Mouse (Mus musculus) CH12.LX (cell line): ENCODE data around the gene Cped1. TPM values are rescaled to one million over a fixed set of nuclear protein-coding genes. Genes with fewer than 3 reads are reported as not detected.
A peak's percentile ranks its signal among the peaks of the same experiment; 100 is the strongest.

Experiments used
- DNase-seq: peaks from one replicate; pipeline ENCODE4 v3.0.0-alpha.2; 2013; ENCODE audit errors: extremely low read depth
- H3K27ac ChIP-seq: 2 replicates; pipeline ENCODE4 v1.5.1; 2012; ENCODE audit warnings: low read depth, mild to moderate bottlenecking, control low read depth, moderate library complexity; ENCODE audit not compliant: insufficient read depth
- H3K27me3 ChIP-seq: replicated peaks from 2 replicates; pipeline ENCODE3; 2012; ENCODE audit warnings: inconsistent platforms
- H3K36me3 ChIP-seq, 2 experiments: replicated peaks in 1 of 2; 2 replicates each; pipeline versions ENCODE3 to v1.6.1; 2012; ENCODE audit warnings: inconsistent platforms in 1 of 2, low read length in 1 of 2, mild to moderate bottlenecking in 1 of 2, mixed read lengths in 1 of 2, moderate library complexity in 1 of 2; ENCODE audit not compliant: control insufficient read depth in 1 of 2, insufficient read depth in 1 of 2
- H3K4me1 ChIP-seq, 2 experiments: 2 replicates each; pipeline ENCODE4 v1.6.1; 2012; ENCODE audit warnings: inconsistent platforms in 1 of 2, moderate library complexity in 1 of 2; ENCODE audit not compliant: insufficient read depth in 2 of 2, control insufficient read depth in 1 of 2
- H3K4me2 ChIP-seq: 2 replicates; pipeline ENCODE4 v1.6.1; 2012; ENCODE audit warnings: low read depth, mild to moderate bottlenecking, control low read depth; ENCODE audit not compliant: poor library complexity, insufficient read depth, severe bottlenecking
- H3K4me3 ChIP-seq, 3 experiments: fragments of 150-350 bp in 1 of 3; sonication (generic) in 1 of 3; replicated peaks in 1 of 3; 2 replicates each; pipeline versions ENCODE3 to v1.5.1; 2011 to 2012; ENCODE audit warnings: low read depth in 2 of 3, low read length in 2 of 3, mild to moderate bottlenecking in 2 of 3, moderate library complexity in 2 of 3, control low read depth in 1 of 3, improper control_type of control experiment in 1 of 3, inconsistent platforms in 1 of 3, mixed read lengths in 1 of 3; ENCODE audit not compliant: poor library complexity in 1 of 3
- H3K79me2 ChIP-seq: replicated peaks from 2 replicates; pipeline ENCODE4 v1.6.1; 2012; ENCODE audit warnings: mild to moderate bottlenecking, moderate library complexity; ENCODE audit not compliant: control insufficient read depth, poor library complexity, insufficient read depth, severe bottlenecking; ENCODE audit errors: extremely low read depth
- H3K9ac ChIP-seq: 2 replicates; pipeline ENCODE4 v1.6.1; 2012; ENCODE audit warnings: low read depth, mild to moderate bottlenecking, control low read depth, moderate library complexity; ENCODE audit not compliant: insufficient read depth
- H3K9me3 ChIP-seq: replicated peaks from 2 replicates; pipeline ENCODE3; 2012; ENCODE audit warnings: low read length, inconsistent platforms, mixed read lengths
- CHD1 ChIP-seq: IDR thresholded peaks from 2 replicates; pipeline ENCODE4 v1.6.1; 2012; ENCODE audit warnings: low read depth, low read length, improper control_type of control experiment, inconsistent platforms
- CHD2 ChIP-seq: IDR thresholded peaks from 2 replicates; pipeline ENCODE4 v1.6.1; 2011; ENCODE audit warnings: low read length, improper control_type of control experiment
- E2F4 ChIP-seq: IDR thresholded peaks from 2 replicates; pipeline ENCODE4 v1.6.1; 2011; ENCODE audit warnings: low read depth, low read length, improper control_type of control experiment; ENCODE audit not compliant: insufficient replicate concordance
- JUN ChIP-seq: IDR thresholded peaks from 2 replicates; pipeline ENCODE4 v1.6.1; 2011; ENCODE audit warnings: low read depth, mild to moderate bottlenecking, low read length, improper control_type of control experiment, moderate library complexity; ENCODE audit not compliant: insufficient read depth
- KAT2A ChIP-seq: IDR thresholded peaks from 2 replicates; pipeline ENCODE4 v1.6.1; 2012; ENCODE audit warnings: low read length, improper control_type of control experiment, inconsistent platforms; ENCODE audit not compliant: insufficient replicate concordance
- MAFK ChIP-seq: IDR thresholded peaks from 2 replicates; pipeline ENCODE4 v1.6.1; 2011; ENCODE audit warnings: low read length, improper control_type of control experiment; ENCODE audit not compliant: insufficient replicate concordance
- MAX ChIP-seq: IDR thresholded peaks from 2 replicates; pipeline ENCODE4 v1.6.1; 2011; ENCODE audit warnings: low read length, improper control_type of control experiment
- MXI1 ChIP-seq: IDR thresholded peaks from 2 replicates; pipeline ENCODE4 v1.6.1; 2011; ENCODE audit warnings: mild to moderate bottlenecking, low read depth, low read length, improper control_type of control experiment
- NELFE ChIP-seq: IDR thresholded peaks from 2 replicates; pipeline ENCODE4 v1.6.1; 2011; ENCODE audit warnings: low read depth, low read length, improper control_type of control experiment
- POLR2A ChIP-seq: IDR thresholded peaks from 2 replicates; pipeline ENCODE4 v1.6.1; 2011; ENCODE audit warnings: low read depth, mild to moderate bottlenecking, improper control_type of control experiment, low read length
- POLR2AphosphoS2 ChIP-seq: IDR thresholded peaks from 2 replicates; pipeline ENCODE4 v1.6.1; 2011; ENCODE audit warnings: low read depth, low read length, improper control_type of control experiment
- SIN3A ChIP-seq: IDR thresholded peaks from 2 replicates; pipeline ENCODE4 v1.6.1; 2012; ENCODE audit warnings: low read length, improper control_type of control experiment, inconsistent platforms
- SMC3 ChIP-seq: IDR thresholded peaks from 2 replicates; pipeline ENCODE4 v1.6.1; 2011; ENCODE audit warnings: low read depth, low read length, improper control_type of control experiment
- TBP ChIP-seq: conservative IDR thresholded peaks from 2 replicates; pipeline ENCODE4 v1.6.1; 2011; ENCODE audit warnings: low read depth, low read length, improper control_type of control experiment
- TCF12 ChIP-seq: IDR thresholded peaks from 2 replicates; pipeline ENCODE4 v1.6.1; 2014; ENCODE audit warnings: low read depth, mild to moderate bottlenecking, inconsistent platforms, low read length, improper control_type of control experiment
- UBTF ChIP-seq: IDR thresholded peaks from 2 replicates; pipeline ENCODE4 v1.6.1; 2012; ENCODE audit warnings: low read depth, mild to moderate bottlenecking, inconsistent platforms, low read length, improper control_type of control experiment, moderate library complexity
- USF1 ChIP-seq: IDR thresholded peaks from 2 replicates; pipeline ENCODE4 v1.6.1; 2014; ENCODE audit warnings: low read depth, mild to moderate bottlenecking, inconsistent platforms, low read length, improper control_type of control experiment
- ZC3H11A ChIP-seq: IDR thresholded peaks from 2 replicates; pipeline ENCODE4 v1.6.1; 2012; ENCODE audit warnings: low read depth, mild to moderate bottlenecking, inconsistent platforms, low read length, improper control_type of control experiment
- ZKSCAN1 ChIP-seq: IDR thresholded peaks from 2 replicates; pipeline ENCODE4 v1.6.1; 2012; ENCODE audit warnings: low read depth, inconsistent platforms, low read length, improper control_type of control experiment, borderline replicate concordance
- ZNF384 ChIP-seq: IDR thresholded peaks from 2 replicates; pipeline ENCODE4 v1.6.1; 2012; ENCODE audit warnings: low read depth, low read length, improper control_type of control experiment, inconsistent platforms
- dilution Hi-C: fragments of 300-500 bp; cut with MboI; formaldehyde crosslinking; loops from 2 replicates; pipeline ENCODE4 v1.14.3; 2020; ENCODE audit warnings: low sequenced_read_pairs; ENCODE audit not compliant: extremely low pct_unique_long_range_greater_than_20kb, extremely low pct_ligation_motif_present
- in situ Hi-C: fragments of 300-500 bp; cut with MboI; formaldehyde crosslinking; loops from 3 replicates; pipeline ENCODE4 v1.14.3; 2019; ENCODE audit warnings: low sequenced_read_pairs, low pct_ligation_motif_present, low pct_unique_long_range_greater_than_20kb, mixed read lengths
- polyA plus RNA-seq: library from polyadenylated mRNA; unstranded; fragments of >175 nt; gene quantifications from 2 replicates; pipeline ENCODE4 v1.2.1, GENCODE M21; 2012; ENCODE audit warnings: low read depth; ENCODE audit not compliant: insufficient read length
- total RNA-seq, 2 experiments: library from RNA; depleted of rRNA; stranded (reverse); fragments of 300-350 nt in 1 of 2; fragments of >200 nt in 1 of 2; gene quantifications; 2 replicates each; pipeline ENCODE4 v1.2.3; 2012 to 2014

Cped1 gene
- total and polyA plus RNA-seq, 3 experiments, result 0.51 to 6.8 (median 1.1) TPM

DNA sequence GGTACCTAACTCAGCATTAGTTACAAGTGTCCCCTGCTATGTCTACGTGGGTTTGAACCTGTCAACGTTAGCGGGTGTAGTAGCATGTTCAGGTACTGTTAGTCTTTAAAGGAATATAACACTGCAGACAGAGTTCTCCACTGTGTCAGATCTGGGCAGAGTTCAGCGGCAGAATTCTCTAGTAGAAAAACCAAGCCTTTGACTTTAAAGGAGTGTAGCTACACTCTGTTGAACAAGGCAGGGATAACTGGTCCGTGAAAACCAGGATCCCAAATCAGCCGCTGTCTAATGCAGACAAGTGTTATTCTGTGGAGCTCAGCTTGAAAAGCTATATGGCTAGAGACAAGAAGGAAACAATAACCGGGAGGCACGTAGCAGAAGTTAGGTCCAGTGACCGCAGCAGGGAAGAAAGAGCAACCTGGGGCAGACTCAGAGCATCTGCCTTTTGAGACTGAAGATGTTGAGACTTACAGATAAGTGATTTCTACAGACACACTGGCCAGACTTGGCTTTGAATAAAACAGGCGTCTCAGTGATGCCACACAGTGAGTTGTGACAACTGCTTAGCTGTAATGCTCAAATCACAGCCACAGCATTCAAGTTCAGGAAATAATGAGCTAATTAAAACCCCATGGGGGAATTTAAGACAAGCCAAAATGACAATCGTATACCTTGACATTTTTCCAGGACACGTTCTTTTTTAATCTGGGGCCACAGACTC, 219.5 kb downstream of the Cped1 start:
- H3K9ac ChIP-seq, result no peak overlapping the region; the same call in 1 of the 2 replicates
- H3K4me2 ChIP-seq, result peak overlapping the region; percentile 39; the same call in 1 of the 2 replicates
- no peaks in the 10 kb centered on the region for H3K36me3 ChIP-seq
- no peaks in the 10 kb centered on the region for H3K27me3 ChIP-seq
- dilution Hi-C loops (no loop called here), in situ Hi-C loops (no loop called here)
- no peaks in the 10 kb centered on the region for H3K9me3 ChIP-seq
- peaks cover 12% of the 10 kb centered on the region in 2 experiments; a peak in 3 of 4 replicates for H3K4me1 ChIP-seq
- no peak overlapping the region for H3K27ac ChIP-seq
- H3K4me3 ChIP-seq, result no peak overlapping the region
- TF ChIP-seq ZNF384 (no peak), CHD1 (no peak), SIN3A (no peak), UBTF (no peak), SMC3 (no peak), TCF12 (no peak), ZC3H11A (no peak), MAX (no peak), JUN (no peak), KAT2A (no peak), ZKSCAN1 (no peak), TBP (no peak), CHD2 (no peak)
- no peak for DNase-seq
- H3K79me2 ChIP-seq, result no peaks in the 10 kb centered on the region

DNA sequence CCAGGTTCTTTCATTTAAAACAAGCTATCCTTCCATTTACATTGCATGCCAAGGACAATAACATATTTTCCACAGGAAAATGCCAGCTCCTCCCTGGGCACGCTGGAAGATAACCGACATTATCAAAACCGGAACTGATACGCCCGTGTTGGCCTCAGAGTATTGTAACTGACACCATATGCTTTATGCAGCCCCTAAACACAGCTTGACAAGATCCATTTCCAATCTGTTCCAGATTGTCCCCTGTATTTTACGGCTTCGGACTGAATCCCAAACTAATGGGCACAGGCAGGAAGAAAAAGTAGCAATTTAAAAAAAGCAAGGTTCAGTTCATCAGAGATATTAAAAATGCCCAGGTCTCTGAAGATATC, 220.0 kb downstream of the Cped1 start:
- Histone ChIP-seq H3K36me3 (no peaks in the 10 kb centered on the region), H3K9me3 (no peaks in the 10 kb centered on the region), H3K4me1 (peaks cover 7 to 10% of the 10 kb centered on the region in 2 experiments; a peak in 2 of 4 replicates), H3K27me3 (no peaks in the 10 kb centered on the region), H3K4me3 (no peak overlapping the region), H3K4me2 (peak overlapping the region; percentile 39; the same call in 1 of the 2 replicates), H3K9ac (peak overlapping the region; percentile 49; the same call in 1 of the 2 replicates)
- no peak for DNase-seq
- dilution Hi-C loops, result no loop called here
- TF ChIP-seq E2F4 (no peak), MXI1 (no peak), TBP (no peak), MAFK (no peak), POLR2AphosphoS2 (no peak), POLR2A (no peak), ZC3H11A (no peak), CHD2 (no peak), USF1 (no peak), NELFE (no peak)
- TF ChIP-seq, all 38 proteins: peak for 0
- in situ Hi-C loops, result no loop called here
- H3K27ac ChIP-seq, result no peak overlapping the region
- H3K79me2 ChIP-seq, result no peaks in the 10 kb centered on the region
